Mouse (Mus musculus): ENCODE results near the gene Lrrc1.

- TF ChIP-seq CTCF (IDR thresholded peaks at IDR 0.05; ENCODE audit: control insufficient read depth, insufficient read depth, insufficient read length), result no peak
- no peak for TF ChIP-seq MYOG (IDR thresholded peaks at IDR 0.05; ENCODE audit: control insufficient read depth, extremely low read depth, insufficient read length)
Observed at GRCm38 (mm10) chr9:77576320-77576719, 31.6 kb upstream of the Lrrc1 start.
